Mouse (Mus musculus) bone marrow macrophage, adult 2 months (primary cell): ENCODE results near the gene Nsun3. TPM values are rescaled to one million over a fixed set of nuclear protein-coding genes. Genes with fewer than 3 reads are reported as not detected.

Experiments used
- H3K27ac ChIP-seq: 2 replicates; pipeline ENCODE4 v1.5.1; 2012; ENCODE audit warnings: low read depth, low read length; ENCODE audit not compliant: insufficient read depth
- H3K4me1 ChIP-seq: 2 replicates; pipeline ENCODE4 v1.6.1; 2012; ENCODE audit warnings: low read length; ENCODE audit not compliant: control insufficient read depth, insufficient read depth
- H3K4me3 ChIP-seq: 2 replicates; pipeline ENCODE4 v1.5.1; 2012; ENCODE audit warnings: mild to moderate bottlenecking, low read length, moderate library complexity; ENCODE audit not compliant: insufficient read depth
- CTCF ChIP-seq: IDR thresholded peaks from 2 replicates; pipeline ENCODE4 v1.5.1; 2012; ENCODE audit warnings: low read depth, mild to moderate bottlenecking, low read length, moderate library complexity
- POLR2A ChIP-seq: IDR thresholded peaks from 2 replicates; pipeline ENCODE4 v1.6.1; 2012; ENCODE audit warnings: mild to moderate bottlenecking, low read depth, low read length, borderline replicate concordance
- polyA plus RNA-seq: library from polyadenylated mRNA; stranded (reverse); fragments of >200 nt; gene quantifications from 2 replicates; pipeline ENCODE4 v1.2.4, GENCODE M21; 2012; ENCODE audit not compliant: missing spikeins, insufficient read depth, insufficient read length

The Nsun3 gene
- polyA plus RNA-seq, 1 experiment: 15.1 TPM

GRCm38 (mm10) chr16:62685494-62685893, 101.1 kb downstream of the Nsun3 start:
- TF ChIP-seq CTCF (no peak), POLR2A (no peak)
- Histone ChIP-seq H3K4me3 (no peak overlapping the region), H3K4me1 (no peaks in the 10 kb centered on the region), H3K27ac (no peak overlapping the region)

Other genes starting within 250 kb of the Nsun3 start
- not detected in 2 replicates for gene Stx19, start 27.9 kb upstream of the Nsun3 start, polyA plus RNA-seq
- gene Arl13b, start 60.2 kb upstream of the Nsun3 start, polyA plus RNA-seq: 11.8 and 12.1 TPM in 2 replicates
- gene Pros1, start 67.5 kb upstream of the Nsun3 start, polyA plus RNA-seq: 56.7 and 60.1 TPM in 2 replicates